Mouse (Mus musculus) large intestine, adult 2 months (tissue): ENCODE measurements around the gene Tmem232. TPM values are rescaled to one million over a fixed set of nuclear protein-coding genes. Genes with fewer than 3 reads are reported as not detected.
"Not testable (repeated sequence)": the region's sequence is repeated elsewhere in the genome, so short reads cannot be mapped to it uniquely, and the experiment has no call there.

Experiments
- DNase-seq: peaks from one replicate; pipeline ENCODE4 v3.0.0-alpha.2; 2012; ENCODE audit warnings: low read depth, low spot score
- WGBS: fragments of 180-500 bp; shearing (Covaris S2); methylation state at CpG from one replicate; pipeline ENCODE4 v1.1.7; 2018; 5-methylcytosine and 5-hydroxymethylcytosine counted together
- polyA plus RNA-seq: library from polyadenylated mRNA; depleted of rRNA; stranded (reverse); fragments of >200 nt; gene quantifications from 2 replicates; pipeline ENCODE4 v1.2.3, GENCODE M21; 2012

Gene Tmem232
- polyA plus RNA-seq, 1 experiment, result not detected

GRCm38 (mm10) chr17:65546221-65546620 is 5.6 kb upstream of the Tmem232 start:
- 83% methylated on average over 4 of the region's 4 CpGs for WGBS
- not testable (repeated sequence) for DNase-seq

- WGBS, result 29% methylated on average over 3 of the region's 3 CpGs
- no peak for DNase-seq
Measured at GRCm38 (mm10) chr17:65536156-65536555, 4.4 kb downstream of the Tmem232 start.

GRCm38 (mm10) chr17:65532381-65532780 is 8.2 kb downstream of the Tmem232 start:
- DNase-seq, result not testable (repeated sequence)

- no peak for DNase-seq
- WGBS, result 78% methylated on average over 5 of the region's 5 CpGs
Measured at GRCm38 (mm10) chr17:65527529-65527928, 13.1 kb downstream of the Tmem232 start.

- 85% methylated on average over 3 of the region's 3 CpGs for WGBS
- no peak for DNase-seq
Measured at GRCm38 (mm10) chr17:65513517-65513916, 27.1 kb downstream of the Tmem232 start.

GRCm38 (mm10) chr17:65484654-65485053 is 55.9 kb downstream of the Tmem232 start:
- no peak for DNase-seq
- 18% methylated on average over 10 of the region's 10 CpGs for WGBS

- no peak for DNase-seq
- 92% methylated on average over 10 of the region's 10 CpGs for WGBS
Measured at GRCm38 (mm10) chr17:65476747-65477146, 63.8 kb downstream of the Tmem232 start.

- no peak for DNase-seq
Measured at GRCm38 (mm10) chr17:65450818-65451217, 89.8 kb downstream of the Tmem232 start.

GRCm38 (mm10) chr17:65437906-65438305 is 102.7 kb downstream of the Tmem232 start:
- WGBS, result 89% methylated on average over 12 of the region's 12 CpGs
- not testable (repeated sequence) for DNase-seq

GRCm38 (mm10) chr17:65419124-65419523 is 121.5 kb downstream of the Tmem232 start:
- DNase-seq, result no peak

GRCm38 (mm10) chr17:65405309-65405708 is 135.3 kb downstream of the Tmem232 start:
- no peak for DNase-seq
- 73% methylated on average over 9 of the region's 9 CpGs for WGBS

GRCm38 (mm10) chr17:65400914-65401313 is 139.7 kb downstream of the Tmem232 start:
- 86% methylated on average over 1 of the region's 1 CpGs for WGBS
- DNase-seq, result no peak

- WGBS, result 72% methylated on average over 9 of the region's 9 CpGs
- no peak for DNase-seq
Measured at GRCm38 (mm10) chr17:65384411-65384962, 156.1 kb downstream of the Tmem232 start.

GRCm38 (mm10) chr17:65370034-65370780 is 170.4 kb downstream of the Tmem232 start:
- WGBS, result 38% methylated on average over 7 of the region's 7 CpGs

GRCm38 (mm10) chr17:65365535-65366254 is 174.9 kb downstream of the Tmem232 start:
- WGBS, result 62% methylated on average over 3 of the region's 3 CpGs
- no peak for DNase-seq

More at GRCm38 (mm10) chr17:65370034-65370780, 170.4 kb downstream of the Tmem232 start:
- DNase-seq, result no peak

- DNase-seq, result no peak
- 89% methylated on average over 8 of the region's 8 CpGs for WGBS
Measured at GRCm38 (mm10) chr17:65351836-65352235, 188.7 kb downstream of the Tmem232 start.

- DNase-seq, result no peak
- WGBS, result 70% methylated on average over 4 of the region's 4 CpGs
Measured at GRCm38 (mm10) chr17:65340016-65340415, 200.6 kb downstream of the Tmem232 start.

GRCm38 (mm10) chr17:65330759-65331158 is 209.8 kb downstream of the Tmem232 start:
- WGBS, result 90% methylated on average over 8 of the region's 8 CpGs
- DNase-seq, result no peak

- DNase-seq, result no peak
- WGBS, result 9% methylated on average over 2 of the region's 2 CpGs
Measured at GRCm38 (mm10) chr17:65325249-65325648, 215.3 kb downstream of the Tmem232 start.

GRCm38 (mm10) chr17:65320623-65321022 is 220.0 kb downstream of the Tmem232 start:
- 84% methylated on average over 6 of the region's 6 CpGs for WGBS

GRCm38 (mm10) chr17:65299946-65300345 is 240.6 kb downstream of the Tmem232 start:
- no peak for DNase-seq

More at GRCm38 (mm10) chr17:65320623-65321022, 220.0 kb downstream of the Tmem232 start:
- no peak for DNase-seq
